Mouse (Mus musculus): ENCODE data around the gene Ppp5c. TPM values are rescaled to one million over a fixed set of nuclear protein-coding genes. Genes with fewer than 3 reads are reported as not detected.

Gene Ppp5c
- total and polyA plus RNA-seq, 2 experiments from 2014 or later: 65.7 to 137 TPM

- ATAC-seq: peak; percentile 83
- Histone ChIP-seq H3K36me3 (ENCODE audit: insufficient read depth) (peaks cover 42% of the 10 kb centered on the region), H3K27me3 (ENCODE audit: insufficient read depth, low read length) (no peaks in the 10 kb centered on the region), H3K4me2 (ENCODE audit: low read depth) (no peak overlapping the region), H3K27ac (ENCODE audit: low read depth, low read length) (0 out of 2 replicates have a peak overlapping the region, but pooled peaks have one; percentile 29), H3K9ac (no peak overlapping the region), H3K9me3 (ENCODE audit: low read length) (no peaks in the 10 kb centered on the region), H3K4me1 (ENCODE audit: insufficient read depth) (no peaks in the 10 kb centered on the region), H3K4me3 (ENCODE audit: low read depth, low read length) (no peak overlapping the region)
- WGBS: 11% methylated on average over 7 of the region's 7 CpGs
- DNase-seq: peak; percentile 94
- TF ChIP-seq CTCF (IDR thresholded peaks at IDR 0.05; ENCODE audit: low read depth): peak; percentile 96
Measured at GRCm38 (mm10) chr7:17002375-17003195, 25.1 kb downstream of the Ppp5c start.

- H3K9me3 ChIP-seq (ENCODE audit: low read length): no peaks in the 10 kb centered on the region
- H3K4me2 ChIP-seq (ENCODE audit: low read depth): no peak overlapping the region
- peak; percentile 99 for TF ChIP-seq CTCF (IDR thresholded peaks at IDR 0.05; ENCODE audit: low read depth)
- no peak overlapping the region for H3K9ac ChIP-seq
- H3K27ac ChIP-seq (ENCODE audit: low read depth, low read length): no peak overlapping the region
- H3K36me3 ChIP-seq (ENCODE audit: insufficient read depth): peaks cover 12% of the 10 kb centered on the region
- H3K27me3 ChIP-seq (ENCODE audit: insufficient read depth, low read length): no peaks in the 10 kb centered on the region
- H3K4me3 ChIP-seq (ENCODE audit: low read depth, low read length): no peak overlapping the region
- ATAC-seq (no peak), DNase-seq (peak; percentile 89)
- WGBS: 18% methylated on average over 4 of the region's 4 CpGs
- no peaks in the 10 kb centered on the region for H3K4me1 ChIP-seq (ENCODE audit: insufficient read depth)
Measured at GRCm38 (mm10) chr7:16999650-17000049, 28.1 kb downstream of the Ppp5c start.

- Histone ChIP-seq H3K4me3 (ENCODE audit: low read depth, low read length) (no peak overlapping the region), H3K9me3 (ENCODE audit: low read length) (no peaks in the 10 kb centered on the region), H3K9ac (no peak overlapping the region), H3K4me1 (ENCODE audit: insufficient read depth) (no peaks in the 10 kb centered on the region), H3K36me3 (ENCODE audit: insufficient read depth) (peaks cover 8% of the 10 kb centered on the region), H3K27me3 (ENCODE audit: insufficient read depth, low read length) (no peaks in the 10 kb centered on the region), H3K4me2 (ENCODE audit: low read depth) (no peak overlapping the region), H3K27ac (ENCODE audit: low read depth, low read length) (no peak overlapping the region)
- no peak for TF ChIP-seq CTCF (IDR thresholded peaks at IDR 0.05; ENCODE audit: low read depth)
- ATAC-seq (no peak), DNase-seq (no peak)
- 75% methylated on average over 4 of the region's 4 CpGs for WGBS
Measured at GRCm38 (mm10) chr7:16999233-16999632, 28.5 kb downstream of the Ppp5c start.

GRCm38 (mm10) chr7:16995345-16995744 is 32.4 kb downstream of the Ppp5c start:
- Histone ChIP-seq H3K27me3 (ENCODE audit: insufficient read depth, low read length) (no peaks in the 10 kb centered on the region), H3K27ac (ENCODE audit: low read depth, low read length) (no peak overlapping the region), H3K9ac (no peak overlapping the region), H3K4me1 (ENCODE audit: insufficient read depth) (peaks cover 9% of the 10 kb centered on the region; the same call in 1 of the 2 replicates), H3K36me3 (ENCODE audit: insufficient read depth) (no peaks in the 10 kb centered on the region), H3K9me3 (ENCODE audit: low read length) (no peaks in the 10 kb centered on the region), H3K4me2 (ENCODE audit: low read depth) (peak overlapping the region; percentile 44; the same call in 1 of the 2 replicates), H3K4me3 (ENCODE audit: low read depth, low read length) (no peak overlapping the region)
- DNase-seq (no peak), ATAC-seq (no peak)
- WGBS: 76% methylated on average over 4 of the region's 4 CpGs
- no peak for TF ChIP-seq CTCF (IDR thresholded peaks at IDR 0.05; ENCODE audit: low read depth)

GRCm38 (mm10) chr7:16994400-16994799 is 33.3 kb downstream of the Ppp5c start:
- H3K27ac ChIP-seq (ENCODE audit: low read depth, low read length): no peak overlapping the region
- no peaks in the 10 kb centered on the region for H3K36me3 ChIP-seq (ENCODE audit: insufficient read depth)
- no peaks in the 10 kb centered on the region for H3K9me3 ChIP-seq (ENCODE audit: low read length)
- ATAC-seq (no peak), DNase-seq (no peak)
- H3K27me3 ChIP-seq (ENCODE audit: insufficient read depth, low read length): no peaks in the 10 kb centered on the region
- H3K4me1 ChIP-seq (ENCODE audit: insufficient read depth): peaks cover 9% of the 10 kb centered on the region; the same call in 1 of the 2 replicates
- H3K4me2 ChIP-seq (ENCODE audit: low read depth): peak overlapping the region; percentile 44
- TF ChIP-seq CTCF (IDR thresholded peaks at IDR 0.05; ENCODE audit: low read depth): no peak
- peak overlapping the region; percentile 27 for H3K4me3 ChIP-seq (ENCODE audit: low read depth, low read length)
- peak overlapping the region; percentile 39; the same call in 1 of the 2 replicates for H3K9ac ChIP-seq
- 11% methylated on average over 20 of the region's 20 CpGs for WGBS

GRCm38 (mm10) chr7:16993651-16994399 is 33.9 kb downstream of the Ppp5c start:
- 9% methylated on average over 27 of the region's 27 CpGs for WGBS
- no peaks in the 10 kb centered on the region for H3K27me3 ChIP-seq (ENCODE audit: insufficient read depth, low read length)
- peak overlapping the region; percentile 44 for H3K4me2 ChIP-seq (ENCODE audit: low read depth)
- peak overlapping the region; percentile 35; the same call in 1 of the 2 replicates for H3K27ac ChIP-seq (ENCODE audit: low read depth, low read length)
- H3K4me1 ChIP-seq (ENCODE audit: insufficient read depth): peaks cover 9% of the 10 kb centered on the region; the same call in 1 of the 2 replicates
- DNase-seq (no peak), ATAC-seq (peak; percentile 77)
- no peaks in the 10 kb centered on the region for H3K9me3 ChIP-seq (ENCODE audit: low read length)
- TF ChIP-seq CTCF (IDR thresholded peaks at IDR 0.05; ENCODE audit: low read depth): no peak
- H3K9ac ChIP-seq: peak overlapping the region; percentile 39; the same call in 1 of the 2 replicates
- no peaks in the 10 kb centered on the region for H3K36me3 ChIP-seq (ENCODE audit: insufficient read depth)
- peak overlapping the region; percentile 27 for H3K4me3 ChIP-seq (ENCODE audit: low read depth, low read length)

GRCm38 (mm10) chr7:16992451-16992807 is 35.3 kb downstream of the Ppp5c start, which contains the start of gene Ccdc8:
Gene Ccdc8, plus strand, starts transcription at chr7:16992708.
- H3K27me3 ChIP-seq (ENCODE audit: insufficient read depth, low read length): no peaks in the 10 kb centered on the region
- no peak within 1 kb of the TSS for H3K4me3 ChIP-seq (ENCODE audit: low read depth, low read length)
- no peak for TF ChIP-seq CTCF (IDR thresholded peaks at IDR 0.05; ENCODE audit: low read depth)
- DNase-seq (no peak), ATAC-seq (no peak)
- no peaks in the 10 kb centered on the region for H3K9me3 ChIP-seq (ENCODE audit: low read length)
- H3K27ac ChIP-seq (ENCODE audit: low read depth, low read length): peak within 1 kb of the TSS; percentile 31
- H3K9ac ChIP-seq: no peak within 1 kb of the TSS
- peaks cover 14% of the 10 kb centered on the region for H3K4me1 ChIP-seq (ENCODE audit: insufficient read depth)
- H3K36me3 ChIP-seq (ENCODE audit: insufficient read depth): no peaks in the 10 kb centered on the region
- H3K4me2 ChIP-seq (ENCODE audit: low read depth): peak within 1 kb of the TSS; percentile 44
- 95% methylated on average over 5 of the region's 5 CpGs for WGBS
